Mouse (Mus musculus): ENCODE measurements around the gene Olfr308. TPM values are rescaled to one million over a fixed set of nuclear protein-coding genes. Genes with fewer than 3 reads are reported as not detected.

Olfr308 gene
- polyA plus RNA-seq, 1 experiment = not detected

Other genes with a start within 250 kb of the Olfr308 start
- gene Vmn2r75, start 153.9 kb downstream of the Olfr308 start, polyA plus RNA-seq (2011; ENCODE audit: insufficient read depth, insufficient read length, low replicate concordance, missing spikeins) = not detected in 2 replicates
- gene Vmn2r76, start 79.3 kb downstream of the Olfr308 start, polyA plus RNA-seq (2011; ENCODE audit: insufficient read depth, insufficient read length, low replicate concordance, missing spikeins) = 0.38 and 0.62 TPM in 2 replicates
- not detected in 2 replicates for gene Olfr310, start 48.5 kb downstream of the Olfr308 start, polyA plus RNA-seq (2011; ENCODE audit: insufficient read depth, insufficient read length, low replicate concordance, missing spikeins)
- gene Olfr309, start 11.9 kb downstream of the Olfr308 start, polyA plus RNA-seq (2011; ENCODE audit: insufficient read depth, insufficient read length, low replicate concordance, missing spikeins) = not detected in 2 replicates
- gene Olfr307, start 12.0 kb upstream of the Olfr308 start, polyA plus RNA-seq (2011; ENCODE audit: insufficient read depth, insufficient read length, low replicate concordance, missing spikeins) = not detected in 2 replicates
- gene Olfr305, start 41.3 kb upstream of the Olfr308 start, polyA plus RNA-seq (2011; ENCODE audit: insufficient read depth, insufficient read length, low replicate concordance, missing spikeins) = not detected in 2 replicates
- not detected in 2 replicates for gene Olfr304, start 61.0 kb upstream of the Olfr308 start, polyA plus RNA-seq (2011; ENCODE audit: insufficient read depth, insufficient read length, low replicate concordance, missing spikeins)
- gene Olfr303, start 72.2 kb upstream of the Olfr308 start, polyA plus RNA-seq (2011; ENCODE audit: insufficient read depth, insufficient read length, low replicate concordance, missing spikeins) = not detected in 2 replicates
- not detected in 2 replicates for gene Olfr301, start 78.2 kb upstream of the Olfr308 start, polyA plus RNA-seq (2011; ENCODE audit: insufficient read depth, insufficient read length, low replicate concordance, missing spikeins)
- not detected in 2 replicates for gene Olfr299, start 134.3 kb upstream of the Olfr308 start, polyA plus RNA-seq (2011; ENCODE audit: insufficient read depth, insufficient read length, low replicate concordance, missing spikeins)
- gene Olfr298, start 166.9 kb upstream of the Olfr308 start, polyA plus RNA-seq (2011; ENCODE audit: insufficient read depth, insufficient read length, low replicate concordance, missing spikeins) = not detected in 2 replicates
- not detected in 2 replicates for gene Olfr297, start 194.3 kb upstream of the Olfr308 start, polyA plus RNA-seq (2011; ENCODE audit: insufficient read depth, insufficient read length, low replicate concordance, missing spikeins)